In the genomic region with DNA sequence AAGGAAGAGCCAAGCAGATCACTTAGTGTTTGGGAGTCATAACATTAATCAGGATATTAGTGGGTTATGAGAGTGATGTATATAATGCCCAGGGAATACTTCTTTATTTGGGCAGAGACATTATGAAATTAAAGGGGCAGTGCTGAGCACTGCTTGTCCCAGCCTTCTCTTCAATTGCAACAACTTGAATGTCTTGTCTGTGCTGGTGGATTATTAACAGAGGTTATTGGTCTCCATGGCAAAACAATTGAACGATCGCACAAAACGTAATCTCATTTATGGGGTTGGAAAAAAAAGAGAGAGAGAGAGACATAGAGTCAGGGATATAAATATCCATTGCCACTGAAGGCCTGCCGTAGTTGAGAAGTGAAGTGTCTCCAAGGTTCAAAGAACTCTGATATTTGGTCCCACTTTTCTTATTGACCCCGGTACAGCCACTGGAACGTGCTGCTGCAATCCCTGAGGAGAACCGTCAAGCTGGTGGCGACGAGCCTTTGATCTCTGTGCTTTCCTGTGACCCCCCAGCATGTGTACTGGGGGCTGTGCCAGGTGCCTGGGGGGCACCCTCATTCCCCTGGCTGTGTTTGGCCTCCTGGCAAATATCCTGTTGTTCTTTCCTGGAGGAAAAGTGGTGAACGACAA, we compare ENCODE assay signal across 18 mouse cellular contexts. TPM values are rescaled to one million over a fixed set of nuclear protein-coding genes. Genes with fewer than 3 reads are reported as not detected.
DNase-seq lines count a peak whose midpoint lies in the region; ATAC-seq lines count a peak whose summit lies in the region.
"Had no signal": no experiment of that assay in that cellular context is flagged by ENCODE, and none has a peak within 500 bp of the region (broad histone marks: within the 10 kb centered on the region; RNA-seq: fewer than 3 reads in every experiment).

Gene Tm4sf4, plus strand, starts transcription at position 226 of the 642 bp plus-strand sequence.

- H3K36me3 ChIP-seq in kidney, embryonic 14.5 days (ENCODE audit: control insufficient read depth, insufficient read depth, low read length) = no peaks in the 10 kb centered on the region
- no peaks in the 10 kb centered on the region for H3K36me3 ChIP-seq in liver, embryonic 12.5 days
- H3K36me3 ChIP-seq in stomach, embryonic 15.5 days = no peaks in the 10 kb centered on the region
- H3K36me3 ChIP-seq: limb, embryonic 13.5 days had no signal

- H3K9ac ChIP-seq in kidney, embryonic 14.5 days (ENCODE audit: low read depth, low read length) = no peak within 1 kb of the TSS
- H3K9ac ChIP-seq in liver, embryonic 12.5 days = no peak within 1 kb of the TSS
- no peak within 1 kb of the TSS for H3K9ac ChIP-seq in stomach, embryonic 15.5 days
- H3K9ac ChIP-seq: limb, embryonic 13.5 days had no signal

- no peak within 1 kb of the TSS for H3K4me3 ChIP-seq in kidney, embryonic 14.5 days (ENCODE audit: low read length)
- H3K4me3 ChIP-seq in liver, embryonic 12.5 days = 0 out of 2 replicates have a peak within 1 kb of the TSS, but pooled peaks have one; percentile 1
- H3K4me3 ChIP-seq in stomach, embryonic 15.5 days (replicated peaks) = no peak within 1 kb of the TSS
- H3K4me3 ChIP-seq: limb, embryonic 13.5 days had no signal

- no peaks in the 10 kb centered on the region for H3K9me3 ChIP-seq in kidney, embryonic 14.5 days (ENCODE audit: control insufficient read depth, low read length)
- no peaks in the 10 kb centered on the region for H3K9me3 ChIP-seq in liver, embryonic 12.5 days (replicated peaks)
- no peaks in the 10 kb centered on the region for H3K9me3 ChIP-seq in stomach, embryonic 15.5 days
- H3K9me3 ChIP-seq: limb, embryonic 13.5 days had no signal

- H3K4me1 ChIP-seq in kidney, embryonic 14.5 days (ENCODE audit: control insufficient read depth, insufficient read depth, low read length) = peaks cover 11% of the 10 kb centered on the region; the same call in 1 of the 2 replicates
- no peaks in the 10 kb centered on the region for H3K4me1 ChIP-seq in liver, embryonic 12.5 days
- no peaks in the 10 kb centered on the region for H3K4me1 ChIP-seq in stomach, embryonic 15.5 days

- peak within 1 kb of the TSS; percentile 11 for H3K4me2 ChIP-seq in kidney, embryonic 14.5 days (replicated peaks; ENCODE audit: low read depth, low read length)
- H3K4me2 ChIP-seq in liver, embryonic 12.5 days = peak within 1 kb of the TSS; percentile 32
- peak within 1 kb of the TSS; percentile 22; the same call in 1 of the 2 replicates for H3K4me2 ChIP-seq in stomach, embryonic 15.5 days
- H3K4me2 ChIP-seq: limb, embryonic 13.5 days; midbrain, embryonic 11.5 days had no signal

- 38% methylated on average over 10 of the region's 10 CpGs for WGBS in kidney, embryonic 14.5 days
- WGBS in liver, embryonic 12.5 days (ENCODE audit: insufficient replicate concordance) = 62% methylated on average over 10 of the region's 10 CpGs
- WGBS in stomach, embryonic 15.5 days = 62% methylated on average over 10 of the region's 10 CpGs

- DNase-seq in adrenal gland, postnatal 10 days = no peak
- no peak for DNase-seq in adrenal gland, postnatal 4 days (ENCODE audit: low spot score in 2 of 2)
- no peak for DNase-seq in kidney, adult 11 months
- no peak for DNase-seq in lung, postnatal 14 days
- DNase-seq in retina, postnatal 1 day = no peak
- DNase-seq: cerebellum, postnatal 36 days; gastrocnemius, postnatal 14 days; lung, postnatal 36 days; right cerebral cortex, postnatal 25 days; thymus, adult 2 months had no signal

- no peaks in the 10 kb centered on the region for H3K27me3 ChIP-seq in kidney, embryonic 14.5 days (ENCODE audit: control insufficient read depth, insufficient read depth, low read length)
- no peaks in the 10 kb centered on the region for H3K27me3 ChIP-seq in liver, embryonic 12.5 days (replicated peaks)
- no peaks in the 10 kb centered on the region for H3K27me3 ChIP-seq in stomach, embryonic 15.5 days (replicated peaks)
- H3K27me3 ChIP-seq: limb, embryonic 13.5 days had no signal

- no peak within 1 kb of the TSS for H3K27ac ChIP-seq in kidney, embryonic 14.5 days (ENCODE audit: low read depth, low read length)
- H3K27ac ChIP-seq in liver, embryonic 12.5 days = 0 out of 2 replicates have a peak within 1 kb of the TSS, but pooled peaks have one; percentile 28
- H3K27ac ChIP-seq in stomach, embryonic 15.5 days = no peak within 1 kb of the TSS
- H3K27ac ChIP-seq: limb, embryonic 13.5 days had no signal

- ATAC-seq in kidney, embryonic 14.5 days (ENCODE audit: low FRiP score, low TSS enrichment) = no peak
- ATAC-seq in liver, embryonic 12.5 days = no peak
- ATAC-seq in stomach, embryonic 15.5 days (ENCODE audit: insufficient read depth, low FRiP score, low read depth) = no peak; the same call in 1 of the 2 replicates

RNA-seq across cellular contexts. Expression of gene Tm4sf4, which starts in this region (rescaled TPM):
- total RNA-seq in adrenal gland, postnatal 10 days (2021) = 10 to 100 TPM; 15.5 to 29.4 TPM
- total RNA-seq in adrenal gland, postnatal 4 days (2021) = 10 to 100 TPM in 1 of 2 experiments, 1 to 10 TPM in 1; 8.9 to 15.3 TPM
- polyA plus RNA-seq in kidney, embryonic 14.5 days (2014; fragmentation: Nextera tagmentation; extraction: Ambion mirVana) = 0.21 and 0.51 TPM in 2 replicates
- polyA plus RNA-seq in liver, embryonic 12.5 days (2016; fragmentation: Nextera tagmentation; extraction: Ambion mirVana) = 17.1 and 18.8 TPM in 2 replicates
- polyA plus RNA-seq in stomach, embryonic 15.5 days (2015; fragmentation: Nextera tagmentation; extraction: Ambion mirVana) = 23.4 and 29.7 TPM in 2 replicates
- total RNA-seq: gastrocnemius, postnatal 14 days; left cerebral cortex, adult 8-10 months had no signal
- polyA plus RNA-seq: embryonic facial prominence, embryonic 11.5 days; frontal cortex, adult 2 months had no signal

Comparison
In these comparisons a context has a peak if more than half of its experiments do, and no peak if none do; other contexts are left out.
1. RNA of gene Tm4sf4 (polyA plus RNA-seq): 23.4 to 29.7 TPM in stomach, embryonic 15.5 days and 17.1 to 18.8 TPM in liver, embryonic 12.5 days; 0.21 to 0.51 TPM in kidney, embryonic 14.5 days; every median in the first group is over 10 times any median in the second.
2. Peak in every context shown above with its lines, with median percentiles within 50 percentile points of each other: H3K4me2 ChIP-seq.